Mouse (Mus musculus) olfactory bulb, adult 2 months (tissue): ENCODE results near the gene Cyp2f2.

Experiments
- CTCF ChIP-seq: fragments of 200-500 bp; IDR thresholded peaks from 2 replicates; pipeline ENCODE4 v1.5.1; 2012; ENCODE audit warnings: low read depth, mild to moderate bottlenecking, low read length, moderate library complexity; ENCODE audit not compliant: insufficient read depth
- POLR2A ChIP-seq: fragments of 200-500 bp; IDR thresholded peaks from 2 replicates; pipeline ENCODE4 v1.6.1; 2012; ENCODE audit warnings: mild to moderate bottlenecking, low read depth, low read length, moderate library complexity; ENCODE audit not compliant: insufficient read depth

GRCm38 (mm10) chr7:27178324-27179216 lies 58.9 kb downstream of the Cyp2f2 start, which contains the start of gene Rab4b:
- TF ChIP-seq CTCF (no peak), POLR2A (peak; percentile 36)
